Mouse (Mus musculus): ENCODE measurements at regions not wholly inside any gene's neighbourhood (a gene's known extent, or its start where the extent isn't known, plus 50 kb on each side); places are given as distances from the start of the nearest gene placed in this dataset.

DNA sequence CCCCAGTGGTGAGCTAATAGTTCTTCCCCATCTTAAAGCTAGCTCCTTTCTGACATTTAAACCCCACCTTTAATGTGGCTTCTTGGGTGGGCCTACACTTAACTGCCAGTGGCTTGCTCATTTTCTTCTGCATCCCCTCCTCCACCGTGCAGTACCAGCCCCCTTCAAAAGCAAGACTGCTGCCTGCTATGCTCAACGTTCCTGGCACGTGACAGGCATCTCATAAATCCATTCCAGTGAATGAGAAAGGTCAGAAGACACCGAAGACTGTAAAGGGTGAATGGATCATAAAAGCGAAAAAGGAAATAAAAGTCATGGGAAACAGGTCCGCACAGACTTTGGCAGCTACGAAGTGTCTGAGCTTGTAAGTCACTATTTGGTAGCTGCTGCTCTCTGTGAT lies 212.8 kb upstream of the Prok2 start:
- DNase-seq (ENCODE audit: low spot score in 2 of 2), result no peak

DNA sequence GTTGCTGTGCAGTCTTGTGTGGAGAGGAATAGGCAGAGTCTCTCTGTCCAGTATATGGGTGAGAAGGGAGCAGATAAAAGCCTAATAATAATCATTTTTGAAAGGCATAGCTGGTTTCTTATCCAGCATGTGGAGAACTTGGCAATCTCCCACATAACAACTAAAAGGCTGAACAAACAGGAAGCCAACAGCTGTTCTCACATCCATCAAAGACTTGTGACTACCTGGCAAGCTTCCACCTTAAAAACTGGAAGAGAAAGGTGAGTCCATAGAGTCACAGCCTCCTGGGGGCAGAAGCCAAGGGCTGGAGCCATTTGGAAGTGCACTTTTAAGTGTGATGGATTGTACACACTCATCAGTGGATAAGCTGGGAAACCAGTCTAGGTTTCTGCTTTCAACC lies 210.5 kb upstream of the Prok2 start:
- no peak for DNase-seq (ENCODE audit: low spot score in 2 of 2)

DNA sequence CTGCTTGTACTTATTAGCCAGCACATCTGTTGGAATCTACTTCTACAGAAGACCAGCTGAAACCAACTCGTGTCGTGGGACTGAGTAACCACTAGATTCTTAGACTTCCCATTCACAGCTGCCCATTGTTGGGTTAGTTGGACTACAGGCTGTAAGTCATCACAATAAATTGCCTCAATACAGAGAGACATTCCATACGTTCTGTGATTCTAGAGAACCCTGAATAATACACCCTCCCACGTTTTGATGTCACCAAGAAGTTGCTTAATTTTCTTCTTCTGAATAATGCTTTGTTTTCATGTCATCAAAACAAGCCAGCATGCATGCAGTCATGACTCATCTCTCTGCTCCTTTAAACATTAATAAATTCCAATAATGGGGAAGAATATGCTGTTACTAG lies 209.2 kb upstream of the Prok2 start:
- DNase-seq (ENCODE audit: low spot score in 2 of 2), result no peak

DNA sequence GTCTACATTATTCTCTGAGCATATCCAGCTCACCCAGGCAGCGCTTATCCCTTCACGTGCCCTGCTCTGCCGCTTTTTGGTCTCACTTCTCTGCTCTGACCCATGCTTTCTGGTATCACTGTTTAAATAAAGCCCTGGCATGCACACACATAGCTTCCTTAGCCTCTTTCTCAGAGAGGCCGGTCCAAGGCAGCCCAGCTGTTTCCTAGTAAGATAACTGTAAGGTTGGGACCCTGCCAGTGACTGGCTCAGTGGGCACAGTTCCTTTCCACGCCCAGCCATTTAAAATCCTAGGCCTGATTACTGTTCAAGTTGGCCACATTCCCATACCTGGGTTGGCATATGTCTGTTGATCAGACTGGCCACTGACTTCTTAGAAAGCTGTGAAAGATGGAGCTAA lies 208.2 kb upstream of the Prok2 start:
- DNase-seq (ENCODE audit: low spot score in 2 of 2), result no peak

DNA sequence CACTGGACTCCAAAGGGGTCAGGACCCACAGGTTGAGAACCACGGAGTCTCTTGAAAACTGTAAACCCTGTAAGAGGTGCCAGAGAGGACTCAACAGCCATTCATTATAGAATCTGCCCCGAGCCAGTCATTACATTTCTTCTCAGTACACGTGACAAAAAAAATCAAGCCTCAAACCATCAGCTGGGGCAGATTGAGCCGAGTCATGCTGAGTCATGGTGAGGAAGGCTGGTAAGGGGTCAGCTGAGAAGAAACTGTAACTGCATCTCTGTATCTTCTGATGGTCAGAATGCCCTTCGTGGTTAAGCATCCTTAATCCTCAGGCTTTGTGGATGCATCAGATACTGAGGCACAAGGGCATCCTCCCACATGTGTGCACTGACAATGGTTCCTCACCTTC lies 207.2 kb upstream of the Prok2 start:
- no peak for DNase-seq (ENCODE audit: low spot score in 2 of 2)

DNA sequence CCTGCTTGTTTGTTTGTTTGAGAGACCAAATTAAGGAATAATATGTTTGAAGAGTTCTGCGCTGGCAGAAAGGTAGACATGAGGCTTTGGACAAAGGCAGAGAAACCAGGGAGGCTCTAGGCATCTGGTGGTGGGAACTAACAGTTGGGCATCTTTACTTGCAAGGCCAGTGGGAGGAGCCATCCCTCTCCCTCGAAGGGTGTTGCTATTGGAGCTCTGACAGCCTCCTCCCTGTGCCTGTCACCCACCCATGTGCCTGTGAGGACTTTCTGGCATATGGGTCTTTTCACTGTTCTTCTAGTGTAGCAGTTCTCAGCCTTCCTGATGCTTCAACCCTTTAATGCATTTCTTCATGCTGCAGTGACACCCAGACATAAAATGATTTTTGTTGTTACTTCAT lies 206.7 kb upstream of the Prok2 start:
- DNase-seq (ENCODE audit: low spot score in 2 of 2), result no peak

DNA sequence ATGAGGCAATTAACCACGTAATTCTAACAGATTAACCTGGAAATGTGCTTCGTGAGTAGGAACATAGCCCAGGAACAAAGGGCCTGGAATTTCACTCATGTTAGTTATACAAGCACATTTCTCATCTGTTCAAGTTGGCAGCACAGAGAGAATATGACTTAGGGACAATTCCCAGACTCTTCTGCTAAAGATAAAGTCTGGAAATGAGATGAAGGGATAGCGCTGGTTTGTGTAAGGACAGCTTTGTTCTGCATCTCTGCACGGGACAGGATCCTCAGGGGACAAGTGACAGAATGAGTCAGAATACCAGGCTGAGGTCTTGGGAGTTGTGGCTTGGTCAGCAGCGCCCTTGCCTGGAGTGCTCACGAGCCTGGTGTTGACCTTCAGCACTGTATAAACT lies 206.2 kb upstream of the Prok2 start:
- DNase-seq (ENCODE audit: low spot score in 2 of 2), result no peak

DNA sequence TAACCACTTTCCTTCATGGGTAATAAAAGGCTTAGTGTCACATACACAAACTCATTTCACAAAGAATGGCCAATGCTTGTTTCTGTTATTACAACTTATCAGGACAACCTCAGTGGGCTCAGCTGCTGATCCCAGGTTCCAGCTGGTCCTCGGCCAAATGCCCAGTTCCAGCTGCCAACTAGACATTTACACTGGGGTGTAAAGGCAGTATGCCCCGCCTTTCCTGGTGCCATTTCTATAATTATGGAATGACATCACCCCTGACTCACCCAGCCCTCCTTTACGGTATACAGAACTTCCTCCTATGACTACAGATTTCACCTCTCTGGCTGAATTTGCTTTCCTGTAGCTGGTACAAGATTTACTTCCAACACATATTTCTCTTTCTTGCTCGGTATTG lies 205.4 kb upstream of the Prok2 start:
- no peak for DNase-seq (ENCODE audit: low spot score in 2 of 2)

DNA sequence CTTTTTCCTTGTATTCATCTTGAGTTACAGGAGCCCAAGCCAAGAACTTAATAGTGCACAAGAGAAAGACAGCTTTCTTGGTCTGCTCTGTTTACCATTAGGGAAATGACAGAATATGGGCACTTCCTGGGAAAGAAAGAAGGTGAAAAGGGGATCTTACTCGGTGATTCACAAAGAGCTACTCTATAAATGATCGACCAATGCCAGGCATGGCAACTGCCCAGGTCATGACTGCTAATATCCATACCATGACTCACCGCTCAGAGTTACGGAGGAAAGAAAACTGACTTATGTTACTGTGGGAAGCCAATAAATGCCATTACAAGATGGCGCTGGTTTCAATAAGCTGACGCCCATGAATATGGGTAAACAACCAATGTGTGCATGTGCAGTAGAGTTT lies 204.1 kb upstream of the Prok2 start:
- DNase-seq (ENCODE audit: low spot score in 2 of 2), result no peak

DNA sequence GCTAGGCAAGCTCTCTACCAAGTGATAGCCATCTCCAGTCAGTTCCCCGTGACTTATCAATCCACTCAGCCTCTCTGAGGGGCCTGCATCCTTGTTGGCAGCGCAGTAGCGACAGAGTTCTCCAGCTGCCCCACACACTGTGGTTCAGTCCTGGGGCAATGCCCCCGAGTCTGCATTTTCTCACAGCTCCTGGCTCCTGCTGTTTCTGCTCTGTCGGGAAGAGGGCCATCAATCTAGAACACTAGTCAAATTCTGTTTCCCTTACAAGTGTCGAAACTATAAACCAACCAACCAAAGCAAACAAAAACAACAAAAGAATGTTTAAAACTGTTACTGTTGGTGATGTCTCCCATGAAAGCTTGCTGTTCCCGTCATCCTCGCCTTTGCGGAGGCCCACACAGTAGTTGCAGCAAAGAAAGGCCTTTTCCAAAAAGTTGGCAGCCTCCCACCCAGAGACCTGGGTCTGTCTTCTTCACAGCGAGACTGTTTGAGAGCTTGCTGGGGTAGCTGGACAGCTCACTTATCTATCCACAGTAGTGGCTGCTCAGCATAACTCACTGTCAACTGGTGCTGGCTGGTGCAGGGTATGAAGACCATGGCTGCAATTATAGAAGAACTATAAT lies 201.9 kb upstream of the Prok2 start:
- DNase-seq (ENCODE audit: low spot score in 2 of 2), result no peak

DNA sequence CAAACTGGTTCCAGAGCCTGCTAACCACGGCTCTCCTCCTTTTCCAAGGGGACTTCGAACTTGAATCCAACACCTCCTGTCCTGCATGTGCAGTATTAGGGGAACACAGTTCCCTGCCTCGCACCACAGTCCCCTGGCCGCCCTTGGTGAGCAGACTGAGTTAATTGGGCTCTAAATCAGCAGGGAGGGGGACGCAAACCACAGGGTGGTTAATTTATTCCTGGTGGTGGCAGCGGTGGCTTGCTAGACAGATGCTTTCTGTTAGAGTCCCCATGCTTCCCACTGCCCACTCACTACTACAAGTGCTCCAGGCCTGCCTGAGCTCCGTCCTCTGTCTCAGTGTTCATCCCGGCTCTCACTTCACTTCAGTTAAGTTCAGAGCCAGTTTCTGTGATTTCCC lies 198.0 kb upstream of the Prok2 start:
- DNase-seq (ENCODE audit: low spot score in 2 of 2), result no peak

DNA sequence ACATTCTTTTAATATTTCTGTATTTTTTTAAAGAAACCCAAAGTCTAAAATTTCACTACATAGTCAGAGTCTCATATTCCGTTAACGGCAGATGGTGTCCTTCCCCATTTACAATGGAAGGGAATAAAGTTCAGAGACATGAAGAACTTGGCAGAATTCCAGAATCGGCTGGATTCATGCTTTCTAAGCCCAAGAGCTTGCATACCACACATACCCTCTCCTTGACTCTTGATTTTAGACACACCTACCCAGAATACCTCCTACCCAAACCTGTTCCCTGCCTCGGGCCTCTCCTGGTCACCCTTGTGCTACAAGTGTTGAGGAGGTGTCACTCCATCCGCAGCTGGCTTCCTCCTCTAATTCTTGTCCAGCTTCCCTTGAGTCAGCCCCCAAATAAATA lies 195.8 kb upstream of the Prok2 start:
- no peak for DNase-seq (ENCODE audit: low spot score in 2 of 2)

DNA sequence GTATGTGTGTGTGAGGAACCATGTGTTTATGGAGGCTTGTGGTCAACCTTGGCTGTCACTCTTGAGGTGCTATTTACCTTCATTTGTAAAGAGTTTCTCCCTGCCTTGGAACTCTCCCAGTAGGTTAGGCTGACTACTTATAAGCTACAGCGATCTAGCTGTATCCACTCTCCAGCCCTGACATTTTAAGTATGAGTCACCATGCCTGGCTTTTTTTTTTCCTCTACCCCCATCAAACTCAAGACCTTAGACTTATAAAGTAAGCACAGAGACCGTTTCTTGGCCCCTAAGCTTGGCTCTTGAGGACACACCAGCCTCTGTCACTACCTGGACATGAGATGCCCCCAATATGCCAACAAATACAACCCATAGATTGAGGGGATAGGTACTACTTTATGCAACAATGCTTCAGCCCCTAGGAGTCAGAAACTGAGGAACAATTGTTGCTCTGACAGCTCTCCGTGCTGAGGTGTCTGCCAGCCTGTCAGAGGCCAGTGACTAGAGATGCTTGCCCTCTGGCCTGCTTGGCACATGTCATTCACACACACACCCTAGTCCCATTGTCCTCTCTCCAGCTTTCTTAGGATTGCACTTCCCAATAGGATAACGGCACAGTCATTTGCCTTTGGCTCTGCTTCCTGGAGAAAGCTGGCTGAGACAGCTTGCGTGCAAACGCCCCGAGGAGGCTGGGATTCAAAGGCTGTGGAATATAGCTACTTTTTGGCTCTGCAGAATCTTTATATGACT lies 193.8 kb upstream of the Prok2 start:
- DNase-seq (ENCODE audit: low spot score in 2 of 2), result no peak

DNA sequence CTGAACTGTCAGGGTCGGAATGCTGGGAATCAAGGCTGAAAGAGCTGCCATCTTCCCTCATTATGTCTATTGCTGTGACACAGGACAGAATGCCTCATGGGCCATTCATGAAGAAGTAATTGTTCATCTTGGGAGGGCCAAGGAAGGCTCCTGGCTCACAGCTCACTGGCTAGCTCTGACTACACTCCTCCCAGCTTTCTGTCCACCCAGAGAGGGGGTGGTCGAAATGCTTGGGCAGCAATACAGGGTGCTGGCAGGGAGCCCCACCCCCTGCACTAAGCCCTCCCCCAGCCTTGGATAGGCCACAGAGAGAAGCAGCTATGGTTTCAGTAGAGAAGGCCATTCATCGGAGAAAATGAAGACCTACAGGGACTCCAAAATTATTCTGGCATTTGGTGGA lies 192.2 kb upstream of the Prok2 start:
- no peak for DNase-seq (ENCODE audit: low spot score in 2 of 2)

DNA sequence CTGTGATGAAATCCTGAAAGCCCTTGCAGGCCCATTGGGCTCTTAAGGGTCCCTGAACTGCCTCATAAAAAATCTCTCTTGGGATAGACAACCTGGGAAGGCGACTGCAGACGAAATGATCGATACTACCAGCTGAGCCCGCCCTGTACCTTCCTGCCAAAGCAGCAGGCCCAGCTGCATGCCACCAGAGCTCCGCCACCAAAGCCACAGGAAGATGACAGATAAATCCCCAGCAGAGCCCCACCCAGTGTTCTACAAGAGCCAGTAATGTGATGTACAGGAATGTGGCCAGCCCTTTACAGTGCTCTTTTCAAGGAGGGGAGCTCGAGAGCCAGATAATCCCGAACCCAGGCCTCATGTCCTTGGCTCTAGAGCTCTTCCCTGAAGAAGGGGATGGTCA lies 183.7 kb upstream of the Prok2 start:
- peak in 1 of 2 experiments; percentile 30 for DNase-seq (ENCODE audit: low spot score in 2 of 2)

DNA sequence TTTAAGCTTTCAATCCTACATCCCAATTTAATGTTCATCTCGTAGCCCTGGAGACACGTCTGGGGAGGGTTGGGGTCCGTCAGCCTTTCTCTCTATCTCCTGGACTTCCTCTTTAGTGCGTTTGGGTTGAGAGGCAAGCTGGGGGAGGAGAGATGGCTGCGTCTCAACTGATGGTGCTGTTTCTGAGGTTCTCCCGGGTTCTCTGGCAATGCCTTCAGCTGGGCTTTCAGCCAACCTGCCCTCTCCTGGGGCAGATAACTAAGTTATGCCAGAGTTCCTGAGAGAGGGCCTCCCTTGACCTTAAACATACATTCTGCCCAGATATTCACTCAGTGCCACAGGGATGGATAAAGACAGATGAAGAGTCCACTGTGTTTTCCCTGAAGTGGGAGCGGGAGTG lies 183.3 kb upstream of the Prok2 start:
- peak in 1 of 2 experiments; percentile 23 for DNase-seq (ENCODE audit: low spot score in 2 of 2)

DNA sequence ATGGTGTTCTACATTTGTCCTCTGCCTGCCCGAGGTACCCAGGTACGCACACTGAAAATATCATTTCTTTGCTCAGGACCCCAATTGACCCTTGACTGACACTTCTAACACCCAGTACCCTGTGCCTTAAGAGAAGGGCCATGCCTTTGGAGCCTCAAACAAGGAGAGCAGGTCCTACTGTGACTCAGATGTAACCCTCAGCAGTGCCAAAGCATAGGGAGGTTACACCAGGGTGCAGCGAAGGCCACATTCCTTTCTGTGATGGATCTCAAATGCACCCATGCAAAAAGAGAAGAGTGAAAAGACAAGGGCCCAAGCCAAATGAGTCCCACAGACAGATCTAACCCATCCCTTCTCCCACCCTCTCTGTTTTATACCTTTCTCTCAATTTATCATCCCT lies 181.9 kb upstream of the Prok2 start:
- DNase-seq (ENCODE audit: low spot score in 2 of 2), result no peak

DNA sequence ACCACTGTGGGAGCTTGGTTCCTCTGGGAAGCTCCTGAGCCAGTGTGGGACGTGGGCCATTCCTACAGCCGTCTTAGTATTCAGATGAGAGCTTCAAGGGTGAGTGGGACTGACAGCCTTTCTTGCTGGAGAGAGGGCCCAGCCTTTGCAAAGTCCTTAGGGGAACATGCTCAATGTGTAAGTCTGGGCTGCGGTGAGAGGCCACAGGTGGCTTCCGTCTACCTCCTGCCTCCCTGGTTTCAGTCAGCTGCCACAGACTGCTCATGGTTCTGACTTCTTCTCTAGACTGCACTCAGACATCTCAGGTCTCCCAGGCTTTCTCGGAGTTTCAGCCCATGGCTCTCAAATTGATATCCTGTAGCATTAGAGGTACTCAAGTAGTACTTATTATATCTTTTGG lies 179.0 kb upstream of the Prok2 start:
- DNase-seq (ENCODE audit: low spot score in 2 of 2), result no peak

DNA sequence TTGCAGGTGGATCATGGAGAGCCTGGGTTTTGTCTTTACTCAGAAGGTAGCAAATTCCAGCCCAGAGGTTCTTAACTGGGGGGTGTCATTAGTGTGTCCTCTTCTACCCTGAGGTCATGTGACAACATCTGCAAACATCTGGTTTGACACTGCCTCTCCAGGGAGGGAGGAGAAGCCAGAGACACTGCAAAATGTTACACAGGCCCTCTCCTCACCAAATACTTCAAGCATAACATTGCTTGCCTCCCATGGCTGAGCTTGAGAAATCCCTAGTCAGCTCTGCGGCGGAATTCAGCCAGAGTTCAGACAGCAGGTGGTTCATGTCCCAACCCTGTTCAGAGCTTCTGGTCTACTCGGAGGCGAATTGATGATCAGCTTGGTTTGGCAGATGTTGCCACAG lies 178.4 kb upstream of the Prok2 start:
- no peak for DNase-seq (ENCODE audit: low spot score in 2 of 2)

DNA sequence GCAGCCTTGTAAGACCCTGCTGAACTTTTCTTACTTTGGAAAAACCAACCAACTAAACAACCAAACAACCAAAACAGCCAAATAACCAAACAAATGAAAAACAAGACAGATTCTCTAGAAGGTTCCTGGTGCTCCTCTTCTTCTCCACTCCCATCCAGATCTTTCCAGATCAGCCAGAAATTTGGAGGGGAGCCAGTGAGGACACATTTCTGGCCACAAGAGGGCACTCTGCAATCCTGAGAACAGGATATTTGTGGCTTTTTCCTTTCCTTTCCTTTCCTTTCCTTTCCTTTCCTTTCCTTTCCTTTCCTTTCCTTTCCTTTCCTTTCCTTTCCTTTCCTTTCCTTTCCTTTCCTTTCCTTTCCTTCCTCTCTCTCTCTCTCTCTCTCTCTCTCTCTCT lies 177.9 kb upstream of the Prok2 start:
- DNase-seq (ENCODE audit: low spot score in 2 of 2), result peak in 1 of 2 experiments; percentile 40

DNA sequence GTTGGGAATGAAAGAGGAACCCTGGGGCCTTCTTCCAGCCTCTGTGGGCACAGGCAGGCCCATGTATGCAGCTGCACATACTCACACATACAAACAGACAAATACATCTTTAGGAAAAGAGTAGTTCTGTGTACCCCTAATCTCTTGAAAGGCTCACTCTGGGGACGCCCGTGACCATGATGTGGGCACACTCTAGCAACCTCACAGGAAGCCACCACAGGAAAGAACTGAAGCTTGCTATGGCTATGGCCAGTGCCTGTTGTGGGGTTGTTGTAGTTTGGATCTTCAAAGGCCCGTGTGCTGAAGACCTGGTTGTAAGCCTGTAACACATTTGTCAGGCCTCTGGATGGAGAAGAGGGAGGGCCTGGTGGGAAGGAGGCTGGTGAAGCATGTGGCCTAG lies 175.4 kb upstream of the Prok2 start:
- no peak for DNase-seq (ENCODE audit: low spot score in 2 of 2)

DNA sequence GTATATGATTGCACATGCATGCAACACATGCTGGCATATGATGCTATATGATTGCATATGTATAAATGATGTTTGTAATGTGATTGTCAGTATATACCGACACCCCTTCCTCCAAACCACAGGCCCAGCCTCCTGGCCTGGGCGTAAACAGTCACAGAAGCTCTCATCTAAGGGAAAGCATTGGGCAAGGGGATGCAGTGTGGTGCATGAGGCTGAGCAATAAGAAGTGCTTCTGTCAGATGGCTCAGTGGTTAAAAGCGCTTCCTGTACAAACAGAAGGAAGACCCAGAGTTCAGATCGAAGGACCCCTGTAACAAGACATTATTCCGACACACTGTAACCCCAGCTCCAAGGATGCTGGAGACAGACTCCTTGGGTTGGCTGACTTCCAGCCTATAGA lies 175.0 kb upstream of the Prok2 start:
- DNase-seq (ENCODE audit: low spot score in 2 of 2), result no peak

DNA sequence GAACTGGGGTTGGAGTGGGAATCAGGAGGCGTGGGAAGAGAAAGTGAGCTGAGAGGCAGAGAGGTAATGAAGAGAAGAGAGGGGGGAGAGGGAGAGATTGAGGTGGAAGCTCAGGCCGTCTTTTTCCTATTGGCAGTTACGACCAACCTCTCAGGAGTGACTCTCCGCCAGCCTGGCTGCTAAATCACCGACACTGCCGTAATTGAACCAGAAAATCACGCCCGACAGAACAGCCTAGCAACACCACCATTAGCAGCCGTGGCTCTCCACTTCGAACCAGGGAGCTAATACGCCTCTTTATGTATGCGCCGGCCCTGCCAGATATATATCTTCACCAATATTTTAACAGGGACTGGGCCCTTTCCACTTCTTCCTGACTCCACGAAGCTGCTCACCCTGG lies 173.5 kb upstream of the Prok2 start:
- DNase-seq (ENCODE audit: low spot score in 2 of 2), result no peak

DNA sequence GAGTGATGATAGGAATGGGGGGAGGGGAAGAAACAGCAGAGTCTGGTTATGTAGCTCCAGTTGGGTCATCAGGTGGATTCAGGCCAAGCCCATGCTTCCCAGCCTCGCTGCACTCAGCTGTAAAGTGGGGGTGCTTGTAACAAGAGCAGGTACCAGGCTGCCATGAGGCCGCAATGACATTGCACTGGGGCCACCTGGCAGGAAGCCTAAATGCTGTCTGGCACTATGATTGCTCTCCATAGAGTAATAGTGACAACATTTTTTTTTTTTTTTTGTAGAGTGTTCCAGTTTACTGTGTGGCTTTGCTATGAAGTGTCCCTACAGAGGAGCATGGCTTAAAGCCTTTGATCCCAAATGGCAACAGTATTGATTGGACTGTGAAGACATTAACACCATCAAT lies 171.9 kb upstream of the Prok2 start:
- DNase-seq (ENCODE audit: low spot score in 2 of 2), result no peak
